Mouse (Mus musculus): ENCODE results near the gene Lpp. TPM values are rescaled to one million over a fixed set of nuclear protein-coding genes. Genes with fewer than 3 reads are reported as not detected.

Lpp gene
- polyA plus RNA-seq (2012; rRNA removed) = 4.8 and 11.1 TPM in 2 replicates

DNA sequence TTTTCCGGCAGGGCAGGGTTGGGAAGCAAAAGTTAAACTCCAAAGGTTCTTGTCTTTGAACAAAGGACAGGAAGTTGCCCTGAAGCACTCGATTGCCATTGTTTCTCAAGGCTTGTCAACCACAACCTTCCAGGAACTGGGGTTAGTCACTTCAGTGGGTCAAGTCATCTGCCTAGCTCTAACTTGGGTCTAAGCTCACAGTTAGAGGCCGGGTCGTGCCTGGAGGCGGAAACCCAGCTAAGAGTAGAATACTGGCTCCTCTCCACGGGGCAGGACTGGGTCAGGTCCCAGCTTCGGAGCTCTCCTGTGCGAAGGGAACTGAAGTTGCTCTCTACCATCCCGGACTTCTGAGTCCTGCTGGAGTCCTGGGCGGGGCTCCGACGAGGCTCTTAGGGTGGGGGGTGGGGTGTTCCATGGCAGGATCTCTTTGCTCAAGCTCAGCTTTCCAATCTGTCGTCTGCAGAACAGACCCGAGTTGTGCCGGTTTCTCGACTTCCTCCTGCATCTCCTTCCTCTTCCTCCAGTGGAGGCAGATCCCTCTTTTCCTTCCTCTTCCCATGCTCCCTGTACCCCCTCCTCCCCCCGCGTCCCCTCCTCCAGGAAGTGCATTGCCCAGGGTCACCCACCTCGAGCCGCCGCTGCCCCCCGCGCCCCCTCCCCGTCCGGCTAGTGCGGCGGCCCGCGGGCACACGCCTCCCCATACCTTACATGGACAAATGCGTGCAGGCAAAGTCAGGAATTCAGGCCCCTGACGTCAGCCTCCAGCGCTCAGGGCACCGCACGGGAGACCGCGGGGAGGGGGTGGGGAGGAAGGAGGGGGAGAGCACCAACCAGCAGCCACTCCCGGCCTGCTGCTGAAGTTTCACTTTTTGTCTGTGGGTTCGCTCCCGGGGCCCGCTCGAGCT lies at the start of gene Lpp:
TSS of gene Lpp (plus strand) at position 857 of the 905 bp plus-strand sequence.

Measured in central nervous system, embryonic 11.5 days (tissue).